Mouse (Mus musculus) thymus, adult 2 months (tissue): ENCODE results near the gene Olfr801.

Source experiments
- CTCF ChIP-seq: fragments of 200-500 bp; IDR thresholded peaks from 2 replicates; pipeline ENCODE4 v1.5.1; 2012; ENCODE audit warnings: mild to moderate bottlenecking, control low read depth, low read length, moderate library complexity, borderline replicate concordance; ENCODE audit not compliant: control insufficient read depth, poor library complexity, insufficient read depth; ENCODE audit errors: extremely low read depth
- POLR2A ChIP-seq: fragments of 200-500 bp; IDR thresholded peaks from 2 replicates; pipeline ENCODE4 v1.6.1; 2012; ENCODE audit warnings: mild to moderate bottlenecking, low read length, control low read depth, moderate library complexity; ENCODE audit not compliant: control insufficient read depth, poor library complexity, insufficient read depth; ENCODE audit errors: extremely low read depth

DNA sequence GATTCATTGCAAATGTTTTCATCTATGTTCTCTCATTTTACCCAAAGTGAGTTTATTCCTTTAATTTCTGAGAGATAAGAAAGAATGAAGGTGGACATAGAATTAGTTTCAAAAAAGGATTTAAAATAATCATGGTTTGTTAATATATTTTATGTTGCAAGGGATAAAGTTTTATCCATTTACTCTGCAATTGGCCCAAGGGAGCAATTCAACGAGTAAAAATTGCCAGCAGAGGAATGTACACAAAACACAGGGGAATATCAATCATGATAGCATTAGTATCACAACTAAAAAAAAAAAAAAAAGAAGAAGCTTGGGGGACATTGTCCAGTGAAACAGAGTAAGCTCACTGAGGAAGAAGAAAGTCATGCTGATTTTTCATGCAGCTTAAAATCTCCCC lies 14.4 kb upstream of the Olfr801 start, which contains the start of gene Olfr802:
- TF ChIP-seq CTCF (no peak), POLR2A (no peak)
